10 mouse cellular contexts compared by ENCODE assay signal in genomic region chr4:125125361-125125921, GRCm38 (mm10). TPM values are rescaled to one million over a fixed set of nuclear protein-coding genes. Genes with fewer than 3 reads are reported as not detected.
DNase-seq lines count a peak whose midpoint lies in the region; ATAC-seq and TF ChIP-seq lines count a peak whose summit lies in the region.
"Had no signal": no experiment of that assay in that cellular context is flagged by ENCODE, and none has a peak within 500 bp of the region (broad histone marks: within the 10 kb centered on the region; RNA-seq: fewer than 3 reads in every experiment).

No protein-coding gene starts in this region.

- intact Hi-C loops in heart, postnatal 14 days (cut with DNase I) = no loop called here

- H3K36me3 ChIP-seq in intestine, embryonic 14.5 days (ENCODE audit: control insufficient read depth, insufficient read depth, low read length) = no peaks in the 10 kb centered on the region
- peaks cover 3% of the 10 kb centered on the region; the same call in 1 of the 2 replicates for H3K36me3 ChIP-seq in stomach, postnatal 0 days (ENCODE audit: control insufficient read depth, insufficient read depth, low read length)
- H3K36me3 ChIP-seq: midbrain, embryonic 10.5 days had no signal

- H3K27me3 ChIP-seq in intestine, embryonic 14.5 days (replicated peaks; ENCODE audit: control insufficient read depth, insufficient read depth, low read length) = 0 out of 2 replicates have a peak, but pooled peaks cover 6% of the 10 kb centered on the region
- no peaks in the 10 kb centered on the region for H3K27me3 ChIP-seq in stomach, postnatal 0 days (ENCODE audit: control insufficient read depth, insufficient read depth, low read length)
- no peaks in the 10 kb centered on the region for H3K27me3 ChIP-seq in cerebellum, adult 2 months (ENCODE audit: control insufficient read depth, insufficient read depth, low read length)

- no peak for TF ChIP-seq EP300 in stomach, postnatal 0 days (optimal IDR thresholded peaks at IDR 0.05)

- no peak overlapping the region for H3K9ac ChIP-seq in intestine, embryonic 14.5 days (ENCODE audit: low read length)
- peak overlapping the region; percentile 47 for H3K9ac ChIP-seq in stomach, postnatal 0 days (ENCODE audit: low read length)

- no peak overlapping the region for H3K4me3 ChIP-seq in intestine, embryonic 14.5 days (ENCODE audit: low read depth, low read length)
- no peak overlapping the region; the same call in 1 of the 2 replicates for H3K4me3 ChIP-seq in stomach, postnatal 0 days (ENCODE audit: low read depth, low read length)
- H3K4me3 ChIP-seq in cerebellum, adult 2 months (replicated peaks; ENCODE audit: insufficient read depth, low read depth, low read length) = no peak overlapping the region
- H3K4me3 ChIP-seq: midbrain, embryonic 10.5 days had no signal

- 0 out of 2 replicates have a peak overlapping the region, but pooled peaks have one; percentile 15 for H3K4me2 ChIP-seq in intestine, embryonic 14.5 days (ENCODE audit: low read length)
- H3K4me2 ChIP-seq in stomach, postnatal 0 days (replicated peaks; ENCODE audit: low read depth) = peak overlapping the region; percentile 93

- no peak for TF ChIP-seq CTCF in stomach, postnatal 0 days (IDR thresholded peaks at IDR 0.05; ENCODE audit: low read depth)
- no peak for TF ChIP-seq CTCF in cerebellum, adult 2 months (IDR thresholded peaks at IDR 0.05; ENCODE audit: borderline replicate concordance, insufficient read depth, low read depth, low read length)

- peak overlapping the region; percentile 57; the same call in 1 of the 2 replicates for H3K27ac ChIP-seq in intestine, embryonic 14.5 days (ENCODE audit: low read depth)
- H3K27ac ChIP-seq in stomach, postnatal 0 days (replicated peaks) = peak overlapping the region; percentile 94
- H3K27ac ChIP-seq in cerebellum, adult 2 months (ENCODE audit: insufficient read depth, low read length) = no peak overlapping the region
- H3K27ac ChIP-seq: midbrain, embryonic 10.5 days had no signal

- H3K9me3 ChIP-seq in intestine, embryonic 14.5 days (ENCODE audit: control insufficient read depth, low read length) = no peaks in the 10 kb centered on the region
- no peaks in the 10 kb centered on the region for H3K9me3 ChIP-seq in stomach, postnatal 0 days (ENCODE audit: control insufficient read depth, low read length)
- H3K9me3 ChIP-seq: midbrain, embryonic 10.5 days had no signal

- TF ChIP-seq POLR2A in cerebellum, adult 2 months (IDR thresholded peaks at IDR 0.05; ENCODE audit: borderline replicate concordance, insufficient read depth, low read length) = no peak

- peak; percentile 95 for DNase-seq in heart, adult 11 months
- DNase-seq in heart, postnatal 14 days = no peak
- peak; percentile 26 for DNase-seq in urinary bladder, postnatal 36 days (ENCODE audit: low spot score in 2 of 2)
- DNase-seq in urinary bladder, adult 2 months (ENCODE audit: low spot score) = no peak
- no peak for DNase-seq in intestine, embryonic 14.5 days (ENCODE audit: low spot score)
- peak; percentile 78 for DNase-seq in stomach, postnatal 0 days (ENCODE audit: low spot score)
- DNase-seq in cerebellum, adult 2 months = no peak
- no peak for DNase-seq in layer of hippocampus, postnatal 10 days (ENCODE audit: low spot score in 2 of 2)
- DNase-seq: left cerebral cortex, postnatal 4 days had no signal

- no peak for ATAC-seq in intestine, embryonic 14.5 days (replicated peaks; ENCODE audit: low FRiP score, low TSS enrichment, low read depth)
- ATAC-seq in stomach, postnatal 0 days (ENCODE audit: low FRiP score, low TSS enrichment) = peak; percentile 48

- 76% methylated on average over 7 of the region's 7 CpGs for WGBS in intestine, embryonic 14.5 days
- WGBS in stomach, postnatal 0 days = 52% methylated on average over 7 of the region's 7 CpGs
- WGBS in cerebellum, adult 2 months = 94% methylated on average over 7 of the region's 7 CpGs

- H3K4me1 ChIP-seq in intestine, embryonic 14.5 days (replicated peaks; ENCODE audit: control insufficient read depth, insufficient read depth, low read length) = peaks cover 16% of the 10 kb centered on the region; the same call in 1 of the 2 replicates
- H3K4me1 ChIP-seq in stomach, postnatal 0 days (replicated peaks; ENCODE audit: control insufficient read depth, insufficient read depth) = peaks cover 8% of the 10 kb centered on the region
- H3K4me1 ChIP-seq in cerebellum, adult 2 months (ENCODE audit: control insufficient read depth, insufficient read depth, low read length) = no peaks in the 10 kb centered on the region; the same call in 1 of the 2 replicates

RNA-seq across cellular contexts. Expression of gene Zc3h12a, which starts 2.2 kb away (rescaled TPM):
- 1 to 10 TPM; 3.2 to 4.0 TPM for total RNA-seq in heart, postnatal 14 days (2021)
- polyA plus RNA-seq in urinary bladder, adult 2 months (2012; rRNA removed) = 12.5 and 13.1 TPM in 2 replicates
- polyA plus RNA-seq in intestine, embryonic 14.5 days (2014; fragmentation: Nextera tagmentation; extraction: Ambion mirVana) = 0.81 and 1.2 TPM in 2 replicates
- polyA plus RNA-seq in stomach, postnatal 0 days (2015; fragmentation: Nextera tagmentation; extraction: Ambion mirVana) = 2.7 TPM in 2 replicates
- polyA plus RNA-seq in cerebellum, adult 2 months (2012; rRNA removed) = 1.2 and 1.3 TPM in 2 replicates
- under 1 TPM; 0.42 to 0.80 TPM for total RNA-seq in layer of hippocampus, postnatal 10 days (2021)

RNA-seq across cellular contexts. Expression of gene Meaf6, which starts 40.5 kb away (rescaled TPM):
- total RNA-seq in heart, postnatal 14 days (2021) = 10 to 100 TPM; 22.6 to 24.5 TPM
- 28.8 and 36.0 TPM in 2 replicates for polyA plus RNA-seq in urinary bladder, adult 2 months (2012; rRNA removed)
- polyA plus RNA-seq in intestine, embryonic 14.5 days (2014; fragmentation: Nextera tagmentation; extraction: Ambion mirVana) = 60.2 and 63.0 TPM in 2 replicates
- 28.3 and 28.4 TPM in 2 replicates for polyA plus RNA-seq in stomach, postnatal 0 days (2015; fragmentation: Nextera tagmentation; extraction: Ambion mirVana)
- 87.7 and 94.2 TPM in 2 replicates for polyA plus RNA-seq in cerebellum, adult 2 months (2012; rRNA removed)
- total RNA-seq in layer of hippocampus, postnatal 10 days (2021) = 100 to 1,000 TPM; 130 to 134 TPM

RNA-seq across cellular contexts. Expression of gene Snip1, which starts 59.0 kb away (rescaled TPM):
- 10 to 100 TPM in 1 of 2 experiments, 1 to 10 TPM in 1; 9.0 to 10.4 TPM for total RNA-seq in heart, postnatal 14 days (2021)
- polyA plus RNA-seq in urinary bladder, adult 2 months (2012; rRNA removed) = 13.7 and 14.1 TPM in 2 replicates
- 28.8 and 30.4 TPM in 2 replicates for polyA plus RNA-seq in intestine, embryonic 14.5 days (2014; fragmentation: Nextera tagmentation; extraction: Ambion mirVana)
- 13.0 and 13.6 TPM in 2 replicates for polyA plus RNA-seq in stomach, postnatal 0 days (2015; fragmentation: Nextera tagmentation; extraction: Ambion mirVana)
- 13.5 and 14.5 TPM in 2 replicates for polyA plus RNA-seq in cerebellum, adult 2 months (2012; rRNA removed)
- 10 to 100 TPM; 12.9 TPM for total RNA-seq in layer of hippocampus, postnatal 10 days (2021)

RNA-seq across cellular contexts. Expression of gene Dnali1, which starts 59.9 kb away (rescaled TPM):
- under 1 TPM in 1 of 2 experiments, not detected in 1; 0.22 TPM for total RNA-seq in heart, postnatal 14 days (2021)
- polyA plus RNA-seq in urinary bladder, adult 2 months (2012; rRNA removed) = 0.03 and 0.10 TPM in 2 replicates
- polyA plus RNA-seq in intestine, embryonic 14.5 days (2014; fragmentation: Nextera tagmentation; extraction: Ambion mirVana) = 0.14 TPM in 1 of 2 replicates, not detected in the other
- polyA plus RNA-seq in stomach, postnatal 0 days (2015; fragmentation: Nextera tagmentation; extraction: Ambion mirVana) = 0.05 and 0.06 TPM in 2 replicates
- polyA plus RNA-seq in cerebellum, adult 2 months (2012; rRNA removed) = 1.1 and 1.8 TPM in 2 replicates
- 1 to 10 TPM; 1.4 to 1.6 TPM for total RNA-seq in layer of hippocampus, postnatal 10 days (2021)

Comparison
In these comparisons a context has a peak if more than half of its experiments do, and no peak if none do; other contexts are left out.
1. DNase-seq: peak in heart, adult 11 months (single experiment), urinary bladder, postnatal 36 days (2 of 2) and stomach, postnatal 0 days (single experiment); none in heart, postnatal 14 days (0 of 2), urinary bladder, adult 2 months (single experiment), intestine, embryonic 14.5 days (single experiment), cerebellum, adult 2 months (0 of 2) and layer of hippocampus, postnatal 10 days (0 of 2).